Mouse (Mus musculus): ENCODE measurements around the gene Pdzd2. TPM values are rescaled to one million over a fixed set of nuclear protein-coding genes. Genes with fewer than 3 reads are reported as not detected.

Gene Pdzd2
- polyA plus RNA-seq, 1 experiment: 2.4 TPM

- TF ChIP-seq CTCF (IDR thresholded peaks at IDR 0.05; ENCODE audit: extremely low read depth, insufficient read length, insufficient replicate concordance, low read depth, low read length) (no peak), POLR2A (IDR thresholded peaks at IDR 0.05; ENCODE audit: low read depth, low read length) (no peak)
- no peaks in the 10 kb centered on the region for H3K36me3 ChIP-seq (ENCODE audit: control insufficient read depth, insufficient read depth, low read length)
- no peak overlapping the region for H3K27ac ChIP-seq (ENCODE audit: insufficient read depth, low read depth, low read length)
- no peaks in the 10 kb centered on the region for H3K27me3 ChIP-seq (ENCODE audit: control insufficient read depth, insufficient read depth, low read length)
- H3K4me3 ChIP-seq (ENCODE audit: low read depth, low read length): no peak overlapping the region
- 77% methylated on average over 15 of the region's 15 CpGs for WGBS
- no peaks in the 10 kb centered on the region for H3K4me1 ChIP-seq (ENCODE audit: control insufficient read depth, insufficient read depth, insufficient read length, low read length)
Observed at GRCm38 (mm10) chr15:12652336-12653031, 87.2 kb downstream of the Pdzd2 start.

GRCm38 (mm10) chr15:12650236-12650635 lies 89.5 kb downstream of the Pdzd2 start:
- no peaks in the 10 kb centered on the region for H3K4me1 ChIP-seq (ENCODE audit: control insufficient read depth, insufficient read depth, insufficient read length, low read length)
- H3K27me3 ChIP-seq (ENCODE audit: control insufficient read depth, insufficient read depth, low read length): no peaks in the 10 kb centered on the region
- TF ChIP-seq CTCF (IDR thresholded peaks at IDR 0.05; ENCODE audit: extremely low read depth, insufficient read length, insufficient replicate concordance, low read depth, low read length): no peak
- no peak for TF ChIP-seq POLR2A (IDR thresholded peaks at IDR 0.05; ENCODE audit: low read depth, low read length)
- H3K4me3 ChIP-seq (ENCODE audit: low read depth, low read length): no peak overlapping the region
- WGBS: 86% methylated on average over 3 of the region's 3 CpGs
- no peak overlapping the region for H3K27ac ChIP-seq (ENCODE audit: insufficient read depth, low read depth, low read length)
- no peaks in the 10 kb centered on the region for H3K36me3 ChIP-seq (ENCODE audit: control insufficient read depth, insufficient read depth, low read length)

GRCm38 (mm10) chr15:12649674-12650073 lies 90.0 kb downstream of the Pdzd2 start:
- Histone ChIP-seq H3K27ac (ENCODE audit: insufficient read depth, low read depth, low read length) (no peak overlapping the region), H3K36me3 (ENCODE audit: control insufficient read depth, insufficient read depth, low read length) (no peaks in the 10 kb centered on the region), H3K4me3 (ENCODE audit: low read depth, low read length) (no peak overlapping the region), H3K4me1 (ENCODE audit: control insufficient read depth, insufficient read depth, insufficient read length, low read length) (no peaks in the 10 kb centered on the region), H3K27me3 (ENCODE audit: control insufficient read depth, insufficient read depth, low read length) (no peaks in the 10 kb centered on the region)
- 90% methylated on average over 3 of the region's 3 CpGs for WGBS
- TF ChIP-seq CTCF (IDR thresholded peaks at IDR 0.05; ENCODE audit: extremely low read depth, insufficient read length, insufficient replicate concordance, low read depth, low read length): no peak
- TF ChIP-seq POLR2A (IDR thresholded peaks at IDR 0.05; ENCODE audit: low read depth, low read length): no peak

GRCm38 (mm10) chr15:12649131-12649530 lies 90.6 kb downstream of the Pdzd2 start:
- WGBS: 57% methylated on average over 2 of the region's 2 CpGs
- Histone ChIP-seq H3K27ac (ENCODE audit: insufficient read depth, low read depth, low read length) (no peak overlapping the region), H3K36me3 (ENCODE audit: control insufficient read depth, insufficient read depth, low read length) (no peaks in the 10 kb centered on the region), H3K27me3 (ENCODE audit: control insufficient read depth, insufficient read depth, low read length) (no peaks in the 10 kb centered on the region), H3K4me1 (ENCODE audit: control insufficient read depth, insufficient read depth, insufficient read length, low read length) (no peaks in the 10 kb centered on the region), H3K4me3 (ENCODE audit: low read depth, low read length) (no peak overlapping the region)
- TF ChIP-seq CTCF (IDR thresholded peaks at IDR 0.05; ENCODE audit: extremely low read depth, insufficient read length, insufficient replicate concordance, low read depth, low read length): no peak

DNA sequence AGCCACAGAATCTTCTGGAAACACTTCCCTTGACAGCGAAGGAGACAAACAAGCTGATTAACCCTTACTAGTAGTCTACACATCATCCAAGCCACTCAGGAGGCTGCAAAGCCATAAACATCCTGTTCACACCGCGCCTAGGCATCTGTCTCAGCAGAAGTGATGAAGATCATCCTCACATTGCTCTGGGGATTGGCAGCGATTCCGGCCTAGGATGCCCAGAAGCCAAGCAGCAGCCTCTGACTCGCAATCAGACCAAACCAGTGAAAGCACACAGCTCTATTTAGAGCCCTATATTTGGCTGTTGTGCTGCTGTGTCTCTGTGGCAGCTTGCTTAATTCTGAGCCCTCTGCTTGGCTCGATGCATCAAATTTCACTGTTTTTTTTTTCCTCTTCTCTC lies 99.0 kb downstream of the Pdzd2 start:
- Histone ChIP-seq H3K27me3 (ENCODE audit: control insufficient read depth, insufficient read depth, low read length) (no peaks in the 10 kb centered on the region), H3K27ac (ENCODE audit: insufficient read depth, low read depth, low read length) (no peak overlapping the region), H3K36me3 (ENCODE audit: control insufficient read depth, insufficient read depth, low read length) (no peaks in the 10 kb centered on the region), H3K4me1 (ENCODE audit: control insufficient read depth, insufficient read depth, insufficient read length, low read length) (no peaks in the 10 kb centered on the region), H3K4me3 (ENCODE audit: low read depth, low read length) (no peak overlapping the region)
- WGBS: 76% methylated on average over 7 of the region's 7 CpGs
- TF ChIP-seq CTCF (IDR thresholded peaks at IDR 0.05; ENCODE audit: extremely low read depth, insufficient read length, insufficient replicate concordance, low read depth, low read length): no peak
- TF ChIP-seq POLR2A (IDR thresholded peaks at IDR 0.05; ENCODE audit: low read depth, low read length): no peak

DNA sequence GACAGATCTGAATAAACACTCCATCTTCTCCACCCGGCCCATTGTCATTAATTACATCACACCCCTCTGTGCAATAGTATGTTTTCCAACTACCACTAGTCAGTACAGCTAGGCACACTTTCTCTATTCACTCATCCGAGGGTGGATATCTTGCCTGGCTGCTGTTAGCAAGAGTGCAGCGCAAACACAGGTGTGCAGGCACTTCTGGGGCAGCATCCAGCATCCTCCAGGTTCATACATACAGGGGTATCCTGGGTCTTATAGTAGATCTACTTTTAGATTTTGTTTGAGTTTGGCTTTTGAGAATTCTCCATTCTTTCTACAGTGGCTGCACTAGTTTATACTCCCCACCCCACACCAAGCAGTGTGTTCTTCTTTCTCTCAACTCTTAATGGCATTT lies 99.9 kb downstream of the Pdzd2 start:
- TF ChIP-seq CTCF (IDR thresholded peaks at IDR 0.05; ENCODE audit: extremely low read depth, insufficient read length, insufficient replicate concordance, low read depth, low read length) (no peak), POLR2A (IDR thresholded peaks at IDR 0.05; ENCODE audit: low read depth, low read length) (no peak)
- Histone ChIP-seq H3K4me3 (ENCODE audit: low read depth, low read length) (no peak overlapping the region), H3K4me1 (ENCODE audit: control insufficient read depth, insufficient read depth, insufficient read length, low read length) (no peaks in the 10 kb centered on the region), H3K27ac (ENCODE audit: insufficient read depth, low read depth, low read length) (no peak overlapping the region), H3K27me3 (ENCODE audit: control insufficient read depth, insufficient read depth, low read length) (no peaks in the 10 kb centered on the region), H3K36me3 (ENCODE audit: control insufficient read depth, insufficient read depth, low read length) (no peaks in the 10 kb centered on the region)
- 60% methylated on average over 3 of the region's 3 CpGs for WGBS

- 78% methylated on average over 8 of the region's 8 CpGs for WGBS
- H3K36me3 ChIP-seq (ENCODE audit: control insufficient read depth, insufficient read depth, low read length): no peaks in the 10 kb centered on the region
- H3K27ac ChIP-seq (ENCODE audit: insufficient read depth, low read depth, low read length): no peak overlapping the region
- H3K4me3 ChIP-seq (ENCODE audit: low read depth, low read length): no peak overlapping the region
- no peaks in the 10 kb centered on the region for H3K4me1 ChIP-seq (ENCODE audit: control insufficient read depth, insufficient read depth, insufficient read length, low read length)
- H3K27me3 ChIP-seq (ENCODE audit: control insufficient read depth, insufficient read depth, low read length): no peaks in the 10 kb centered on the region
- TF ChIP-seq POLR2A (IDR thresholded peaks at IDR 0.05; ENCODE audit: low read depth, low read length) (no peak), CTCF (IDR thresholded peaks at IDR 0.05; ENCODE audit: extremely low read depth, insufficient read length, insufficient replicate concordance, low read depth, low read length) (no peak)
Observed at GRCm38 (mm10) chr15:12639181-12639580, 100.5 kb downstream of the Pdzd2 start.
